Mouse (Mus musculus) heart, adult 2 months (tissue): ENCODE measurements around the gene Pacrg. TPM values are rescaled to one million over a fixed set of nuclear protein-coding genes. Genes with fewer than 3 reads are reported as not detected.
A peak's percentile ranks its signal among the peaks of the same experiment; 100 is the strongest.

Experiments
- DNase-seq, 2 experiments: peaks; one replicate each; pipeline ENCODE4 v3.0.0; 2021
- H3K27ac ChIP-seq: fragments of 200-600 bp; 2 replicates; pipeline ENCODE4 v1.8.1; 2022
- H3K27me3 ChIP-seq: fragments of 200-500 bp; 2 replicates; pipeline ENCODE4 v1.6.1; 2012; ENCODE audit warnings: mild to moderate bottlenecking, low read length, inconsistent platforms, mixed read lengths; ENCODE audit not compliant: control insufficient read depth, insufficient read depth
- H3K36me3 ChIP-seq: fragments of 200-500 bp; 2 replicates; pipeline ENCODE4 v1.6.1; 2012; ENCODE audit warnings: low read length, inconsistent platforms; ENCODE audit not compliant: control insufficient read depth, insufficient read depth
- H3K4me1 ChIP-seq: fragments of 200-500 bp; 2 replicates; pipeline ENCODE4 v1.6.1; 2011; ENCODE audit warnings: low read length; ENCODE audit not compliant: control insufficient read depth, insufficient read depth
- H3K4me3 ChIP-seq: fragments of 200-600 bp; 2 replicates; pipeline ENCODE4 v1.8.1; 2022
- H3K79me2 ChIP-seq: fragments of 200-500 bp; replicated peaks from 2 replicates; pipeline ENCODE4 v1.6.1; 2012; ENCODE audit warnings: mild to moderate bottlenecking, inconsistent platforms, low read length, moderate library complexity, mixed read lengths; ENCODE audit not compliant: control insufficient read depth, insufficient read depth
- H3K9ac ChIP-seq: fragments of 200-500 bp; 2 replicates; pipeline ENCODE4 v1.6.1; 2012; ENCODE audit warnings: low read depth, mild to moderate bottlenecking, control low read depth, inconsistent platforms, low read length, mixed read lengths
- CTCF ChIP-seq: fragments of 200-600 bp; IDR thresholded peaks from 2 replicates; pipeline ENCODE4 v1.8.1; 2022; ENCODE audit warnings: antibody characterized with exemption, mild to moderate bottlenecking, moderate library complexity
- EP300 ChIP-seq: fragments of 200-500 bp; IDR thresholded peaks from 2 replicates; pipeline ENCODE4 v1.6.1; 2011; ENCODE audit warnings: low read depth, low read length, control low read depth; ENCODE audit not compliant: insufficient read depth
- POLR2A ChIP-seq: fragments of 200-500 bp; IDR thresholded peaks from 2 replicates; pipeline ENCODE4 v1.6.1; 2011; ENCODE audit warnings: mild to moderate bottlenecking, low read depth, low read length, control low read depth; ENCODE audit not compliant: insufficient read depth
- WGBS: fragments of 180-500 bp; shearing (Covaris S2); methylation state at CpG from one replicate; pipeline ENCODE4 v1.1.7; 2018; 5-methylcytosine and 5-hydroxymethylcytosine counted together
- intact Hi-C: fragments of 180-260 bp; cut with DNase I; formaldehyde crosslinking; loops from one replicate; pipeline ENCODE4 v1.15.1; 2025
- polyA plus RNA-seq: library from polyadenylated mRNA; depleted of rRNA; stranded (reverse); fragments of >200 nt; gene quantifications from 2 replicates; pipeline ENCODE4 v1.2.3, GENCODE M21; 2012
- total RNA-seq, 2 experiments: library from RNA; stranded (reverse); gene quantifications; 2 replicates each; pipeline ENCODE4 v1.2.3; 2021

The Pacrg gene
- total and polyA plus RNA-seq, 3 experiments, result 0.45 to 1.0 (median 0.89) TPM

DNA sequence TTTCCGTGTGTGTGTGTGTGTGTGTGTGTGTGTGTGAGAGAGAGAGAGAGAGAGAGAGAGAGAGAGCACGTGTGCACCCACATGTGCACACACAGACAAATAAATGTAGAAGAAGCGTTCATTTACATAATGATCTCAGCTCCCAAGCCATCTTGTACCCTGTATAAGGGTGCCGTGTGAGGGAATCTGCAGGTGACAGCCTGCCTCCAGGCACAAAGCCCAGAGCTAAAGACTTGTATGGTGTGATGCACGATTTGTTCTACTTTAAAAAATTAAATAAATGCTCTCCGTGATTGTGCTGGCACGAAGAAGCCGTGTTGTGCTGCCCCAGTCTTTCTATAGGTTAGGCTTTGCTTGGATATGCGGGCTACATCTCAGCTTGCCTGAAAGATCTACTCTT is 426.2 kb downstream of the Pacrg start:
- intact Hi-C loops, result loop anchor here (5.0 kb wide), 1 partner anchor 92 kb away; no protein-coding TSS in a partner anchor
- no peak for TF ChIP-seq CTCF
- TF ChIP-seq EP300, result no peak
- no peak for TF ChIP-seq POLR2A
- H3K9ac ChIP-seq, result 0 out of 2 replicates have a peak overlapping the region, but pooled peaks have one; percentile 12

DNA sequence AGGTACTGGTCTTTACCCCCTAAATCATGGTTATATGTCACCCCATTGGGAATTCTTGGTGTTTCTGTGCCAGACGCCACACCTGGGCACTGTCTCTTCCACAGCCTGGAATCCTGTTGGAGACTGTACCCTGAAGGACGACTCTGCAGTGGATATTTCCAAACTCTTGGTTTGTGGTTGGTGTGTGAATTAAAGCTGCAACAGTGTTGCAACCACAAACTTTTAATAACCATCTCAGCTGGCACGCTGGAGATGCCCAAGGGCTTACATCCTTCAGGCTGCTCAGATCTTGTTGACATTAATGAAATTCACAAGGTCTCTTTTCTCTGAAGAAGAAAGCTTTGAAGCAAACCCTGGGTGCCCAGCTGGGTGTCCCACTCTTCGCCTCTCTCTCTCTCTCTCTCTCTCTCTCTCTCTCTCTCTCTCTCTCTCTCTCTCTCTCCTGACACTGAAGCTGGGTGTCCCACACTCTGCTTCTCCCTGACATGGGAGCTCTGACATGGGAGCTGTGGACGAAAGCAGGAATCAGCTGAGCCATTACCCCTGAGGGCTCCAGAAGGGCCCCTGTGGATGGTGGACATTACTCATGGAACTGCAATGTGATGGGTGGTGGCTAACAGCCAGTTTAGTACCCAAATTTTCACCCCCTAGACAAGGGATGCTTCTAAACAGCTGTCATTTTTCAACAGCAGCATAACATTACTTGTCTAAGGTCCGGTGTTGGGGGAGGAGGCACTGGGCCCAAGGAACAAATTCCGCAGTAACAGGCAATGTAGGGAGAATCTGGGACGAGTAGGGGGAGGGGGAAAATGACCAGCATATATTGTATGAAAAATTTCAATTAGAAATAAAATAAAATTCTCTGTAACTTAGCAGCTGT is 429.3 kb downstream of the Pacrg start:
- Histone ChIP-seq H3K4me1 (peaks cover 17% of the 10 kb centered on the region), H3K27me3 (no peaks in the 10 kb centered on the region), H3K4me3 (no peak overlapping the region), H3K27ac (no peak overlapping the region), H3K79me2 (no peaks in the 10 kb centered on the region), H3K9ac (no peak overlapping the region), H3K36me3 (no peaks in the 10 kb centered on the region)
- intact Hi-C loops, result loop anchor here (5.0 kb wide), 1 partner anchor 89 kb away; no protein-coding TSS in a partner anchor
- DNase-seq, result peak in 1 of 2 experiments; percentile 10
- WGBS, result 75% methylated on average over 8 of the region's 8 CpGs
- TF ChIP-seq EP300, result no peak
- TF ChIP-seq POLR2A, result no peak
- TF ChIP-seq CTCF, result no peak

More for the DNA sequence above, 426.2 kb downstream of the Pacrg start:
- no peaks in the 10 kb centered on the region for H3K27me3 ChIP-seq
- no peaks in the 10 kb centered on the region for H3K79me2 ChIP-seq
- peak overlapping the region; percentile 86 for H3K27ac ChIP-seq
- H3K4me3 ChIP-seq, result no peak overlapping the region
- DNase-seq, result peak in 1 of 2 experiments; percentile 13
- WGBS, result 64% methylated on average over 9 of the region's 9 CpGs
- peaks cover 15% of the 10 kb centered on the region for H3K4me1 ChIP-seq
- H3K36me3 ChIP-seq, result no peaks in the 10 kb centered on the region

DNA sequence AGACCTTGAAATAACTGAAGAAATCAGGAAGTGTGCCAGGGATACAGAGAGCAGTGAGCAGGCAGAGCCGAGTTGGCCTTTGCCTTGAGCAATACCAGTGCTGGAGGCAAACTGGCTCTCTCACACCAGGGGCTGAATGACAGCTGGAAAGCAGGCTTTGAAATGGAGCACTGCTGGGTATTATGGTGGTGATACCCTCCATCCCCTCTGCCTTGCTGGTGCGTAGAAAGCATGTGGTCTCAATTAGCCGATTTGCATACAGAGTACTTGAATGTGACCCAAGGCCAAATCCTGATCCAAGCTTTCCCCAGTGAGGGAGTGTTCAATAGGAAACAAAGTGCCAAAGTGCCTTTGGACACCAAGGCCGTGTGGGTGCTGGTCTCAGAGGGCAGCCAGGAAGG is 431.4 kb downstream of the Pacrg start:
- peak in 1 of 2 experiments; percentile 17 for DNase-seq
- TF ChIP-seq CTCF (no peak), POLR2A (no peak), EP300 (no peak)
- 56% methylated on average over 4 of the region's 4 CpGs for WGBS
- H3K27ac ChIP-seq, result peak overlapping the region; percentile 11; the same call in 1 of the 2 replicates
- no peak overlapping the region for H3K4me3 ChIP-seq
- intact Hi-C loops, result no loop called here
- no peaks in the 10 kb centered on the region for H3K36me3 ChIP-seq
- no peaks in the 10 kb centered on the region for H3K79me2 ChIP-seq
- no peak overlapping the region for H3K9ac ChIP-seq
- H3K4me1 ChIP-seq, result peaks cover 10% of the 10 kb centered on the region; the same call in 1 of the 2 replicates
- no peaks in the 10 kb centered on the region for H3K27me3 ChIP-seq

- Histone ChIP-seq H3K4me3 (no peak overlapping the region), H3K9ac (no peak overlapping the region), H3K79me2 (no peaks in the 10 kb centered on the region), H3K36me3 (no peaks in the 10 kb centered on the region), H3K27me3 (no peaks in the 10 kb centered on the region), H3K4me1 (peaks cover 10% of the 10 kb centered on the region; the same call in 1 of the 2 replicates), H3K27ac (peak overlapping the region; percentile 1; the same call in 1 of the 2 replicates)
- intact Hi-C loops, result no loop called here
- 25% methylated on average over 7 of the region's 7 CpGs for WGBS
- DNase-seq, result peak in 1 of 2 experiments; percentile 21
- TF ChIP-seq POLR2A, result no peak
- no peak for TF ChIP-seq CTCF
- no peak for TF ChIP-seq EP300
These were observed 432.9 kb downstream of the Pacrg start for GRCm38 (mm10) chr17:10407031-10407722.

DNA sequence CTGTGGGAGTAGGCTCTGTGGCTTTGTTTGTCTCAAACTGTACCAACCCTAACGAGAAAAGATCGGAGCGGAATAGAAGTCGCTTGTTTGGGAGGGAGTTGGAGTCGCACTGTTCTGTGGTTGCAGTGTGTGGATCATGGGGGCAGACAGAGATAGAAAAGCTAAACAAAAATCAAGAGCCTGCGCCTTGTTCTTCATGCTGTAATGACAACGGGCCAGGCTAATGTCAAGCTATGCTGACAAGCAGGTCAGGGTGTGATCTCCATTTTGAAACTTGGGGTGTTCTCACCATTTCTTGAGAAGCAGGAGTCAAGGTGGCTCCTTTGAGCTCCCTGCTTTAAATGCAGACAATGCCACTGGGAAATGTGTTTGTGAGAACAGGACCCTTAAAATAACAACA is 433.8 kb downstream of the Pacrg start:
- WGBS, result 76% methylated on average over 7 of the region's 7 CpGs
- Histone ChIP-seq H3K4me3 (no peak overlapping the region), H3K27me3 (no peaks in the 10 kb centered on the region), H3K79me2 (no peaks in the 10 kb centered on the region), H3K9ac (no peak overlapping the region), H3K27ac (no peak overlapping the region), H3K4me1 (peaks cover 10% of the 10 kb centered on the region; the same call in 1 of the 2 replicates), H3K36me3 (no peaks in the 10 kb centered on the region)
- DNase-seq, result peak in 1 of 2 experiments; percentile 10
- TF ChIP-seq CTCF (no peak), EP300 (no peak), POLR2A (no peak)
- intact Hi-C loops, result no loop called here

DNA sequence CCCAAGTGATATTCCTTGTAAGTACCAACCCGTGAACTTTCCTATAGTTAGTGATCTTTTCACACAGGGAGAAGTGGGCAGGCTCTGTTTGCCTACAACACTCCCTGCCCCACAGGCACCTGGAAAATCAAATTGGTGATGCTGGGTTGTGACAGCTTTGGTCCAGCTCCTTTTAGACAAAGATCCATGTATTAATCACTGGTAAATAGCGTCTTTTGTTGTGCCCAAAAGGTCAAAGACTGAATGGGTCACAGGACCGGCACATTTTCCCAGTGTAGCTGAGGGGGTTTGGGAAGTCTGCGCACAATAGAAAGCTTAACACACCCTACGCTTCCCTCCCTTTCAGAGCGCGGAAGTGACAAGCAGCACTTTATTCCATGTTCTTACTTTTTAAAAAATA is 434.2 kb downstream of the Pacrg start:
- H3K4me1 ChIP-seq, result peaks cover 10% of the 10 kb centered on the region; the same call in 1 of the 2 replicates
- no peaks in the 10 kb centered on the region for H3K36me3 ChIP-seq
- DNase-seq, result peak in 1 of 2 experiments; percentile 8
- H3K4me3 ChIP-seq, result no peak overlapping the region
- H3K79me2 ChIP-seq, result no peaks in the 10 kb centered on the region
- H3K27ac ChIP-seq, result no peak overlapping the region
- intact Hi-C loops, result no loop called here
- no peak overlapping the region for H3K9ac ChIP-seq
- TF ChIP-seq EP300 (no peak), CTCF (no peak), POLR2A (no peak)
- 74% methylated on average over 7 of the region's 7 CpGs for WGBS
- no peaks in the 10 kb centered on the region for H3K27me3 ChIP-seq
